Comparison of ENCODE assay signal across 14 mouse cellular contexts in the genomic region with DNA sequence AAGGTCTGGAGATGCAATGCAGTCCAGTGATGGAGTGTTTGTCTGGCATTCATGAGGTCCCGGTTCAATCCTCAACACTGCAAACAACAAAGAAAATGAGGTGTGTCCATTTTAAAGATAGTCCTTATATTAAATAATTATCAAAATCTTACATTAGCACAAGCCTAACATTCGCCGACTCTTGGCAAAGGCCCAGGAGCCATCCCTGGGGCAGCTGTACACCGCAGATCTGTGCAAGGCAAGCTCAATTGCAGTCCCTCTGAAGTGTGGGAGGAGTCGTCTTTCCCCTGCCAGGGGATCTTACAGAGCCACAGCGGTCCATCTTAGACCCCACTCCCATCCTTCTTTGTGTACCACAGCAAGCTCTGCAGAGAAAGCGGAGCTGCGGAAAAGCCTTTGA. TPM values are rescaled to one million over a fixed set of nuclear protein-coding genes. Genes with fewer than 3 reads are reported as not detected.
DNase-seq lines count a peak whose midpoint lies in the region.
"Had no signal": no experiment of that assay in that cellular context is flagged by ENCODE, and none has a peak within 500 bp of the region (broad histone marks: within the 10 kb centered on the region; RNA-seq: fewer than 3 reads in every experiment).

No protein-coding gene starts in this region.

- DNase-seq in cerebellum, postnatal 25 days = peak; percentile 24 to 50
- no peak for DNase-seq in cerebellum, adult 8-10 months
- DNase-seq in left cerebral cortex, postnatal 4 days = peak; percentile 32
- DNase-seq in left cerebral cortex, adult 11 months (ENCODE audit: low spot score) = no peak
- DNase-seq in testis, postnatal 10 days (ENCODE audit: low spot score) = peak; percentile 56
- no peak for DNase-seq in testis, postnatal 14 days (ENCODE audit: low spot score)
- no peak for DNase-seq in thymus, postnatal 36 days
- DNase-seq: adrenal gland, postnatal 25 days; gastrocnemius, postnatal 36 days; kidney, adult 11 months; layer of hippocampus, postnatal 36 days; lung, postnatal 14 days; right cerebral cortex, postnatal 25 days; thymus, adult 2 months had no signal

- intact Hi-C loops in left cerebral cortex, postnatal 4 days (cut with DNase I) = no loop called here

RNA-seq across cellular contexts. Expression of a gene that starts 25.8 kb away (rescaled TPM):
- 1 to 10 TPM; 1.7 to 2.3 TPM for total RNA-seq in left cerebral cortex, postnatal 4 days (2021)

RNA-seq across cellular contexts. Expression of a gene that starts 49.0 kb away (rescaled TPM):
- 100 to 1,000 TPM in 1 of 2 experiments, 10 to 100 TPM in 1; 89.1 to 102 TPM for total RNA-seq in left cerebral cortex, postnatal 4 days (2021)

Comparison
In these comparisons a context has a peak if more than half of its experiments do, and no peak if none do; other contexts are left out.
1. DNase-seq: peak in cerebellum, postnatal 25 days (2 of 2), left cerebral cortex, postnatal 4 days (single experiment) and testis, postnatal 10 days (single experiment); none in cerebellum, adult 8-10 months (single experiment), left cerebral cortex, adult 11 months (single experiment), testis, postnatal 14 days (single experiment) and thymus, postnatal 36 days (0 of 2).